Mouse (Mus musculus) lung, adult 2 months (tissue): ENCODE measurements around the gene Zcchc3.

Experiments used
- CTCF ChIP-seq: fragments of 200-500 bp; IDR thresholded peaks from 2 replicates; pipeline ENCODE4 v1.5.1; 2011; ENCODE audit warnings: mild to moderate bottlenecking, low read length, control low read depth; ENCODE audit not compliant: insufficient read depth
- POLR2A ChIP-seq: fragments of 200-500 bp; IDR thresholded peaks from 2 replicates; pipeline ENCODE4 v1.6.1; 2011; ENCODE audit warnings: low read depth, mild to moderate bottlenecking, control low read depth, low read length, borderline replicate concordance; ENCODE audit errors: extremely low read depth

GRCm38 (mm10) chr2:152452101-152452781 lies 37.4 kb upstream of the Zcchc3 start:
- TF ChIP-seq CTCF, result no peak
- TF ChIP-seq POLR2A, result no peak
